Mouse (Mus musculus) gastrocnemius, postnatal 4 days (tissue): Measurements from ENCODE around the gene Cmklr1. TPM values are rescaled to one million over a fixed set of nuclear protein-coding genes. Genes with fewer than 3 reads are reported as not detected.
"Not testable (repeated sequence)": the region's sequence is repeated elsewhere in the genome, so short reads cannot be mapped to it uniquely, and the experiment has no call there.

ENCODE experiments used
- DNase-seq, 2 experiments: peaks; one replicate each; pipeline ENCODE4 v3.0.0; 2021 to 2022; ENCODE audit warnings: low spot score in 2 of 2, mixed read lengths in 2 of 2
- total RNA-seq, 2 experiments: library from RNA; stranded (reverse); gene quantifications; 2 replicates each; pipeline ENCODE4 v1.2.3; 2021

Gene Cmklr1
- total RNA-seq, 2 experiments from 2014 or later, result 16.1 to 16.7 TPM

DNA sequence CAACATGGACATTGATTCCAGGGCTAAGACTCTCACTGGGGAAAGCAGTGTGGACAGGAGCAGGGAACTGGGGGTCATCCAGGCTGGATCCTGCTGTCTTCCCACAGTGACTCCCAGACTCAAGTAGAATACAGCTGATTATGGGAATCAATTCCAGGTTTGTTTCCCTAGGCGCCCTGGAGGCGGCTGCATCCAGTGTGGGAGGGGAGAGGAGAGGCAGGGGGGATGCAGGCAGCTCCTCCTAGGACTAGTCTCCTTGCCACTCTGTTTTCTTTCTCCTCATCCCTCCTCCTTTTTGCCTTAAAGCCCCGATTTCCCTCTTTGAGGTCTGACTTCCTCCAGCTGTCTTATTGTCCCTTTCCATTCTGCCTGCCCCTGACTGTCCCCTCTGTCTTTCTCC, 59.1 kb downstream of the Cmklr1 start:
- DNase-seq, result no peak

DNA sequence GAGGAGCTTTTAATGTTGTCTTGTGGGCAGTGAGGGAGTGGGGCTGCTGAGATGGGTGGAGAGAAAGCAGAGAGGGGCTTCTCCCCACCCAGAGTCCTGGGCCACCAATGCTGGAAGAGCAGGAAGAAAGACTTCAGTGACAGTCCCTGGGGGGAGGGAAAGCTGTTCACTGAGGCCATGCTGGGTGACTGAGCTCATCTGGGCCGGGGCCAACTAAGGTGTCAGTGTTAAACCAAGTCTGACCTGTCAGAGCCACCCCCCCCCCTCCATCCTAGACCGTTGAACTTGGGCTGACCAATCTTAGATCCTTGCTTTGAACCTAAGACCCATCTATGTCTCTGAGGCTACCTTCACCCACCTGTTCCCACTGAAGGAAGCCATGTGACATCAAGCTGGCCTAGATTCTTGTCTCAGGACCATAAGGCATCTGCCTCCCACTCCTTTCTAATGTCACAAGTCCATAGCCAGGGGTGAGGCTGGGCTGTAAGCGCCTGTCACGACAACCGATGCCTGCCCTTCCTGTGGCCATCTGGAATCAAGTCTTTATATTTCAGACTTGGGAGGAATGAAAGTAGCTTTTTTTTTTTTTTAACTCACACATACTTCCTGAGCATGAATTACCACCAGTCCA, 60.1 kb downstream of the Cmklr1 start:
- no peak for DNase-seq

DNA sequence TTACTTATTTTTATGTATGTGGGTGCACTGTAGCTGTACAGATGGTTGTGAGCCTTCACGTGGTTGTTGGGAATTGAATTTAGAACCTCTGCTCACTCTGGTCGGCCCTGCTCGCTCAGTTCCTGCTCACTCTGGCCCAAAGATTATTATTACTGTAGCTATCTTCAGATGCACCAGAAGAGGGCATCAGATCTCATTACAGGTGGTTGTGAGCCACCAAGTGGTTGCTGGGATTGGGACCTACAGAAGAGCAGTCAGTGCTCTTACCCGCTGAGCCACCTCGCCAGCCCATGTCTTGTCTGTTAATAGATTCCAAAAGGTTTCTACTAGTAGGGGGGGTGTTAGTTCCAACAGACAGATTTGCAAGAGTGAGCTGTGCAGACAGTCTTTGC, 63.8 kb downstream of the Cmklr1 start:
- DNase-seq, result not testable (repeated sequence)

DNA sequence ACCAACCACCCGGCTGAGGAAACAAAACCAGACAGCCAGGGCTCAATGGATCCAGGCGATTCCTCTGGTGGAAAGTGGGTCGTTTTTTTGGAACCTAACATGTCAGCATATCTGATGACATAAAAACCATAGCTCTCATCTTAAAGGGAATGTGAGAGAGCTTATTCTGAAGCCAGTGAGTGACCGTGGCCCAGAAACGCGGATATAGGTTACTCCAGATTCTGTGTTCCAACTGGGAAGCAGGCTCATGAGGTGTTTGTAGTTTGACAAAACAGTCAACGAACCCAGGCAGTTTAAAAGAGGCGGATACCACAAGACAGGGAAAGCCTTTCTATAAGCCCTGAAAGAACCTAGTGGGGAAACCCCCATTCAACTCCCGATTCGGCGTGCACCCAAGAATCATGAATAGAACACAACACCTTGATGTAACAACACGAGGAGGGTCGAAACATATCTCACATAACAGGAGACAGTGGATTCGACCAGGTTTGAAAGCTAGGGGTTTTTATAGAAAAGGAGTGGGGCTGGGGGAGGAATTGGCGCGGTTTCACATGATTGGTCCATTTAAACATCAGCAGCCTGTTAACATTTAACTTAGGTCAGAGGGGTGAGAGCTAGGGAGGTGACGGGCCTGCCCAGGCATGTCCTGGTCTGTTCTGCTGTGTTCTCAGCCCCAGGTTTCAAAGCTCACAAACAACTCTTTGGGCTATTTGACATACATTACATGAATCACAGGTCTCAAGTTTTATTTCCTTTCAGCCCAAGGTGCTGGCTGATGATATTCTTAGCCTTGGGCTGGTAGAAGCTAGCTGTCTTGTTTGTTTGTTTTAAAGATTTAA, 64.4 kb downstream of the Cmklr1 start:
- not testable (repeated sequence) for DNase-seq

DNA sequence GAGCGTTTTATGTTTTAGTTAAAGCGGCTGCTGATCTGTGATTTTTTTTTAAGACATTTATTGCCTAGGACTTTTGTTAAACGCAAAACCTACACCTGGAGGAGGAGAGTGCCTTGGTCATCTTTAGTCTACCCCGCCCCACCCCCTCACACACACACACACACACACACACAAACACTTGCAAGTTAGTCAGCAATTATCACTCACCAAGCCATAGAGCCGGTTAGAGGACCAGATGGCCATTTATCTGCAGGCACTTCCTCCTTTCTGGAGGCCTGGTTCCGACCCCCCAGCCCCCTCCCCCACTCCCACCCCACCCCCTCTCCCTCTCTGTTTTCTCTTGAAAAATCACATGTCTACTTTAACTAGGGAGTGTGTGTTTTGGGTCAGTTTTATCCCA, 65.8 kb downstream of the Cmklr1 start:
- DNase-seq, result no peak

DNA sequence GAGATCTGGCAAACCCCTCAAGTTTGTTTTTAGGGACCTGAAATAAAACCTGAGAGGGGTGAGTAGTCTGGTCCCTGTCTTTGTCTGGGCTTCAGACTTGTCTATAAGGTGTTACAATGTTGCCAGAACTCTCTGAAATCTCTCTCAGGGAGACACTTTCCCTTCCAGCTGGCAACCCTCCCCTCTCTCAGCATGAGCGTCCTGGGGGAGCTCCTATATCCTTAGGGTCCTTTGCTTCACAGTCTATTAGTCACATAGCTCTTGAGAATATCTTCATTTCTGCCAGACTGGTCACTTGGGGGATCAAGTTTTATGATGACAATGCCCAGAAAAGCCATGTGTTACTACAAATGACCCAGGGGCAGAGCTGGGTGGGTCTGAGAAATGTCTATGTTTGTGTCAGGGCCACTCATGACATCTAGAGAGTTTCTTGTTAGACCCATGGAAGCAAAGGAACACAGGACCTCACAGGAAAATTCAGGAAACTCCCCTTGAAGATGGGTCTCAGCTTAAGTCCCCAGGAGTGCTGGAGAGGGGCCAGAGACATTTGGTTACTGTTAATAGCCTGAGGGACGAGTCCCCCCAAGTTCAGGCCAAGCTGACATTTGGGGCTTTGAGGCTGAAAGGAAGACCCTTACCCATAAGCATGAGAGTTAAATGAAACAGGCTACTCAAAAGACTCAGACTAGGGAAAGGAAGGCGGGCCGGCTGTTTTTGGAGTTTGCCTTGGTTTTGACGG, 66.6 kb downstream of the Cmklr1 start:
- no peak for DNase-seq

DNA sequence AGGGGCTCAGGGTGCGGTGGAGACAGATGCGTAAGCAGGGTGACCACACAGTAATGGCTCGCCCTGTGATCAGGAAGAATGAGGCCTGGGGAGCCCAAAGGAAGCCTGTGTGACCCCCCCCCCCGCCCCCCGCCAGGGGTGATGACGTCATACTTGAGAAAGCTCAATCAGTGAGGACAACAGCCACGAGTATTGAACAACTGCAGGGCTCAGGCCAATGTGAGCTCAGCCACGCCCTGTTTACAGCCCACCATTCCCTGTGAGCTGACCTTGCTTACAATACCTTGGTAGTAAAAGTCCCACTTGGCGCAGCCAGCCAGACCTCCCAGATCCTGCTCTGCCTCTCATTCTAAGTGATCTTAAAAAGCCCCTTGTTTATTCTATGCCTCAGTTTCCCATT, 69.4 kb downstream of the Cmklr1 start:
- no peak for DNase-seq

DNA sequence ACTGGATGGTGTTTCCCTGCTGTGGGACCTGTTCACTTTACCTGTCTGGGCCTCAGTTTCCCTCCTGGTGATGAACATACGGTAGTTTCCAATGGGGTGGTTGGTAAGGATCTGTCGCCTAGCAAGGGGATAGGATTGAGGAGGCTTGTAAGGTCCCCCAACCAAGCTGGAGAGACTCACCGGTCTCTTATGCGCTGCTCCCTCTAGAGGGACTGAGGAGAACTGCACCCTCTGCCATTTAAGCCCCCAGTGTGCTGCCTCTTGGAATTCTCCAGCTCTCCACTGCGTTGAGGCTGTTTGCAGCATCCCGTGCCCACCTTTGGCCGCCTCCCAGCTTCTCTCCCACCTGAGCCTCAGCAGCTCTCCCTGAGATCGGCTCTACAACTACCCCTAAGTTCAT, 70.0 kb downstream of the Cmklr1 start:
- DNase-seq, result no peak

DNA sequence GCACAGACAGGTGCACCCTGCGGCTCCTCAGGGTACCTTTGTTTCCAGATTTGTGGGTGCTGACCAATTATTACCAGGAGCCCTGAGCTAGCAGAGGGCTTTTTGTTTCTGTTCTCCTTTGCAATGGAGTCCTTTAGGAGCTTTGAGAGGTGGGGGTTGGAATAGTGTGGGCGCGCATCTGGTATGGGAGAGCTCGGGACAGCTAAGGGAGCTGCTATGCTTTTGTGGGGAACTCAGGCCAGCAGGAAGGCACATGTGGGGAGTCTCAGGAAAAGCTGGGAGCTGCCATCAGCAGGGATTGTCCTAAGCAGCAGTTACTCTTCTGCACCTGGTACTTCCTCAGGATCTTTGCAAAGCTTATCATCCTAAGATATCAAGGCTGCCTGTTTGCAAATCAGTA, 71.1 kb downstream of the Cmklr1 start:
- no peak for DNase-seq

DNA sequence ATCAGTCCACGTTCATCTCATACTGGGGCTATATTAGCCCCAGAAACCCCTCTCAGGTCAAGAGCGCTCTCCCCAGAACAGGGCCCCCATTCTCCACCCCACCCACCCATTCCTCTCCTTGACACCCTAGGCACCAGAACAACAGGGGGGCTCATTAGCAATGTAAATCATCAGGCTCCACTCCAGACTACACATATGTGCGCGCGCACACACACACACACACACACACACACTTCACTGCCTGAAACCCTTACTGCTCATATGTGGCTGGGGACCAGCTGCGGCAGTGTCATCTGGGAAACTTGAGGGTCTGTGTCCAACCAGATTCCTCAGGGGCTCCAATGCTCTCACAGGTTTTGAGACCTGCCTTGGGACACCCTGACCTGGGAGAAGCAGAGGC, 71.8 kb downstream of the Cmklr1 start:
- DNase-seq, result no peak

DNA sequence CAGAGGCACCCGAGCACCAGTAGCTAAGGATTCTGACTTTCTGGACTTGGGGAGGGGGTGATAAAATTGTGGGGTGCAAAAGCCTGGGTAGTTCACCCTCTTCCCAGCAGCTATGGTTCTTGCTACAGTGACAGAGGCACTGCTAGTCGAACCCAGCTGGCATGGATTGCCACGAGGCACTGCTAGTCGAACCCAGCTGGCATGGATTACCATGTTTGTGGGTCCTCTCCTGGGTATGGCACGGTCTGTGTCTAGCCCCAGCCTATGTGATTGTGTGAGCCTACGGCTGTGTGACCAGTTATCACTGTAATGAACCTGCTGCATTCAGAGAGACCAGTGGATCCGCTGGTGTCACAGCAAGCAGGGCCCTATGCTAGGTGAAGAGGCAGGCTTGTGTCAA, 72.7 kb downstream of the Cmklr1 start:
- no peak for DNase-seq

DNA sequence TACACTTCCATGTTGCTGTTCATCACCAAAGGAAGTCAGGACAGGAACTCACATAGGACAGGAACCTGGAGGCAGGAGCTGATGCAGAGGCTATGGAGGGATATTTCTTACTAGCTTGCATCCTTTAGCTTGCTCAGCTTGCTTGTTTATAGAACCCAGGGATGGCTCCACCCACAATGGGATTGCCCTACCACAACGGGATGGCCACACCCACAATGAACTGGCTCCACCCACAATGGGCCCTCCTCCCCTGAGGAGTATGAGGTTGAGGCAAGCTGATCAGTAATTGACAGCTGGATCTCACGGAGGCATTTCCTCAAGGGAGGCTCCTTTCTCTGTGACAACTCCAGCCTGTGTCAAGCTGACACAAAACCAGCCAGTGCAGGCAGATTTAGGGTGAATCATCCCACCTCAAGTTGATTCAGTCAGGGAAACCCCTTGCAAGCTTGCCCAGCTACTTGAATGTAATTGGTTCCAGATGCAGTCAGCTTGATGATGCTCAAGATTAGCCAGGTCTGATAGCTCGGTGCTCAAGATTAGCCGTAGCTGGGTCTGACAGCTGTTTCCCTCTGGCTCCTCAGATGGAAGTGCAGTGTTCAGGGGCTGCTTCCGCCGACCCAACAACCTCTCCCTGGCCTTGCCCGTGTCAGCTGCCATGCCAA, 80.0 kb downstream of the Cmklr1 start:
- DNase-seq, result no peak

DNA sequence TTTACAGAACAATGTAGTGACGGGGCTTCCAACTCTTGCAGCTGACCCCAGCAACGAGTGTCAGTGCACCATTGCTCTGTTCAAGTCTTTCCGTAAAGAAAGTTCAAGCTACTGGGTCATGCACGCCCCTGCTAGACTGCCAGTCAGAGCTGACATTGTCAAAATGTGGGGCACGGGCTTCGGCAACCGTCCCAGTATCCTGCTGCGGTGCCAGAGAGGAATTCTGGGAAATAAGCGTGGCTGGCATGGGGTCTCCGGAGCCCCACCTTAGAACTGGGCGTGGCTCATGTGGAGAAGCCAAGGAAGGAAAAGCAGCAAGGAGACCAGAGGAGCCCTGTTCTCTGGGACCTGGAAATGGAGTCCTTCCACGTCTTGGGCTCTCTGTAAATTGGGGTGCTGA, 84.4 kb downstream of the Cmklr1 start:
- no peak for DNase-seq

DNA sequence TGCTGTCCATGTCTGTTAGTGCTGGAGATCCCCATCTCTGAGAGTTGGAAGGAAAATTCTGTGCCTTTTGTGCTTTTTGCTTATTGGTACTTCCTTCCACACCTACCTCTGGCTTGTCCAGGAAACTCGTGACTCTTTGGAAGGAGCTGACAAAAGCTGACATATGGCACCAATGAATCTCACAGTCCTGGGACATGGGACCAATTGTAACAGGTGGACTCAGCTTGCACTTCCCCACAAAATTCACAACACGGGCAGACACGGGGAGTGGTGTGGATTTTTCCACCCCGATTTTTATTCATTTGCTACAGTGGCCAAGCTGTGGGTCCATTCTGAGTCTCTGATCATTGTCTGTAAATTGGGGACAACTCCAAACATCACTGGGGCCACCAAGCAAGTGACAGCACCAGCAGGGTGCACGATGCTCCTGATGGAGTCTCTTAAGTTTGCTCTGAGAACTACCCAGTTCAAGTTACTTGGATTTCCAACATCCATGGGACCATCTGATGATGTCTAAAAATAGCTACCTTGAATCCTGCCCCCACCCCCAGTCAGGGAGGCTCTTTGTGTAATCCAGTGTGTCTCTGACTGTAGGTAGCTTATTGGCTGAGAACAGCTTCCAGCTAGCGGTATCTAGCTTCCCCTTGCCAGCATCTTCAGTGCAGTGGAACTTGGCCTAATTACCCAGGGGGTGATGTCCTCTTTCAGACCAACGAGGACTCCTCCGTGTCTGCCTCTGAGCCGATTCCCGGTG, 84.9 kb downstream of the Cmklr1 start:
- no peak for DNase-seq

DNA sequence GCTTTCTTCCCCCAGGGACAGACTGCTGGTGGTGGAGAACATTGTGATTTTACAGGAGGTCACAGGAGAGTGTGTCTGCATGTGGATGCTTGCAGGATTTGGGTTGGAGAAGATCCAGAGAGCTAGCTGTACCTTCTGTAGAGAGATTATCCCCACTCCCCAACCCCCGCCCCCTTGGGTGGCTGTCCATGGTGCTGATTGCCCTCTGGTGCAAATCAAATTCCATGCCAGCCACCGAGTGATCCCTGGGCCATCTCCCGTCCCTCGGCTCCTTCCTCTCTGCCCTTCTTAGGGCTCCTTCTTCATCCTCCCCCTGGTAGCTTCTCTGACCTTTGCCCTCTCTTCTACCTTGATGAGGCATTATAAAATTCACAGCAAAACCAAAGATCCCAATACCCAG, 85.8 kb downstream of the Cmklr1 start:
- DNase-seq, result no peak

Other genes with a start within 250 kb of the Cmklr1 start
- 1 to 10 TPM; 1.2 to 1.4 TPM for gene Wscd2, start 160.1 kb downstream of the Cmklr1 start, total RNA-seq
- not detected for gene 1700069L16Rik, start 74.3 kb upstream of the Cmklr1 start, total RNA-seq
- gene Ficd, start 85.4 kb upstream of the Cmklr1 start, total RNA-seq, result 1 to 10 TPM; 5.5 to 5.7 TPM
- gene Sart3, start 122.1 kb upstream of the Cmklr1 start, total RNA-seq, result 10 to 100 TPM; 18.9 to 21.9 TPM
- gene Iscu, start 122.3 kb upstream of the Cmklr1 start, total RNA-seq, result 10 to 100 TPM; 69.5 to 70.2 TPM
- 10 to 100 TPM; 30.8 to 34.9 TPM for gene Tmem119, start 150.1 kb upstream of the Cmklr1 start, total RNA-seq
- 1 to 10 TPM; 3.0 to 3.1 TPM for gene Selplg, start 182.2 kb upstream of the Cmklr1 start, total RNA-seq